Mouse (Mus musculus): ENCODE measurements around the gene Rrn3. TPM values are rescaled to one million over a fixed set of nuclear protein-coding genes. Genes with fewer than 3 reads are reported as not detected.

Gene Rrn3
- total RNA-seq, 2 experiments from 2014 or later = 44.8 to 46.5 TPM

- DNase-seq (ENCODE audit: low spot score in 2 of 2) = no peak
Observed at GRCm38 (mm10) chr16:13846675-13847074, 66.2 kb downstream of the Rrn3 start.

GRCm38 (mm10) chr16:13848310-13848709, 67.8 kb downstream of the Rrn3 start:
- no peak for DNase-seq (ENCODE audit: low spot score in 2 of 2)

GRCm38 (mm10) chr16:13851446-13851845, 70.9 kb downstream of the Rrn3 start:
- no peak for DNase-seq (ENCODE audit: low spot score in 2 of 2)

GRCm38 (mm10) chr16:13853886-13854285, 73.4 kb downstream of the Rrn3 start:
- DNase-seq (ENCODE audit: low spot score in 2 of 2) = no peak

Small RNA genes within 50 kb of the gene (microRNA-seq; reads per million reads assigned to microRNA genes)
- gene Gm27734 = 0 reads per million in 2 experiments

Other genes starting within 250 kb of the Rrn3 start
- gene Parn, start 112.5 kb upstream of the Rrn3 start, total RNA-seq (2021) = 10 to 100 TPM; 30.9 to 33.0 TPM
- gene Bfar, start 108.8 kb upstream of the Rrn3 start, total RNA-seq (2021) = 10 to 100 TPM; 38.8 to 39.5 TPM
- 1 to 10 TPM; 4.2 to 4.8 TPM for gene 3110001I22Rik, start 108.8 kb upstream of the Rrn3 start, total RNA-seq (2021)
- gene Pla2g10, start 49.7 kb upstream of the Rrn3 start, total RNA-seq (2021) = not detected
- 10 to 100 TPM; 91.3 to 94.8 TPM for gene Ntan1, start 38.1 kb downstream of the Rrn3 start, total RNA-seq (2021)
- gene Pdxdc1, start 122.4 kb downstream of the Rrn3 start, total RNA-seq (2021) = 10 to 100 TPM; 77.4 to 84.8 TPM
- 10 to 100 TPM; 73.7 to 74.7 TPM for gene Mpv17l, start 122.5 kb downstream of the Rrn3 start, total RNA-seq (2021)
- 100 to 1,000 TPM; 271 to 281 TPM for gene 2900011O08Rik, start 205.9 kb downstream of the Rrn3 start, total RNA-seq (2021)
- 1 to 10 TPM; 1.4 to 1.7 TPM for gene Ifitm7, start 206.2 kb downstream of the Rrn3 start, total RNA-seq (2021)

Measured in layer of hippocampus, postnatal 10 days (tissue).